Mouse (Mus musculus) Patski (cell line): ENCODE results near the gene Fam83e. TPM values are rescaled to one million over a fixed set of nuclear protein-coding genes. Genes with fewer than 3 reads are reported as not detected.
A peak's percentile ranks its signal among the peaks of the same experiment; 100 is the strongest.

ENCODE experiments used
- ATAC-seq: fragments of 100-300 bp; one replicate; pipeline ENCODE4 v1.8.0; 2021
- CTCF ChIA-PET: fragments of 350-600 bp; sonication (Branson Sonifier 250); formaldehyde crosslinking; loops from one replicate; lab custom pipeline; 2022; ENCODE audit warnings: inconsistent platforms; lab: Charles Lee
- POLR2A ChIA-PET: fragments of 350-600 bp; sonication (Branson Sonifier 250); formaldehyde crosslinking; loops from one replicate; lab custom pipeline; 2022; ENCODE audit warnings: antibody characterized with exemption, inconsistent platforms; lab: Charles Lee
- DNase-seq: peaks from one replicate; pipeline ENCODE4 v3.0.0-alpha.2; 2011; ENCODE audit warnings: low read depth, low spot score
- H3K27me3 ChIP-seq: fragments of 371-371 bp; one replicate; pipeline ENCODE4 v1.5.1; 2021
- CTCF ChIP-seq: fragments of 100-300 bp; IDR thresholded peaks from one replicate; pipeline ENCODE4 v1.5.1; 2021
- in situ Hi-C: fragments of 300-500 bp; cut with MboI; formaldehyde crosslinking; loops from 3 replicates; pipeline ENCODE4 v1.11.1; 2018; ENCODE audit warnings: low pct_unique_long_range_greater_than_20kb, mixed read lengths
- polyA plus RNA-seq: library from polyadenylated mRNA; unstranded; gene quantifications from one replicate; pipeline ENCODE4 v1.2.3, GENCODE M21; 2021

The Fam83e gene
- polyA plus RNA-seq = 0.04 TPM

GRCm38 (mm10) chr7:45720413-45721233, at the start of gene Fam83e:
Gene Fam83e, plus strand, starts transcription at chr7:45721212.
- TF ChIP-seq CTCF = no peak
- ChIA-PET POLR2A (interaction anchor here (4.4 kb wide), 1 partner anchor 12 kb away, joined by 28 read pairs; no protein-coding TSS in a partner anchor), CTCF (interaction anchor here (0.9 to 1.4 kb wide), 2 partner anchors 10 to 19 kb away, joined by 3 to 4 read pairs; no protein-coding TSS in a partner anchor)
- no peaks in the 10 kb centered on the region for H3K27me3 ChIP-seq
- DNase-seq = no peak
- no peak for ATAC-seq
- in situ Hi-C loops = loop anchor here (25.0 kb wide), 1 partner anchor 858 kb away; the partner anchor contains the start of genes Pnkp and Ptov1

- POLR2A ChIA-PET = no interaction called here
- no peak for TF ChIP-seq CTCF
- DNase-seq (no peak), ATAC-seq (no peak)
- CTCF ChIA-PET = interaction anchor here (1.3 kb wide), 1 partner anchor 12 kb away, joined by 3 read pairs; no protein-coding TSS in a partner anchor
- in situ Hi-C loops = no loop called here
- H3K27me3 ChIP-seq = no peaks in the 10 kb centered on the region
Observed at GRCm38 (mm10) chr7:45677627-45678295, 43.3 kb upstream of the Fam83e start.

GRCm38 (mm10) chr7:45678513-45678912, 42.5 kb upstream of the Fam83e start:
- ChIA-PET POLR2A (no interaction called here), CTCF (interaction anchor here (1.3 kb wide), 1 partner anchor 11 kb away, joined by 3 read pairs; no protein-coding TSS in a partner anchor)
- ATAC-seq = no peak
- no peak for TF ChIP-seq CTCF
- DNase-seq = no peak
- H3K27me3 ChIP-seq = no peaks in the 10 kb centered on the region
- in situ Hi-C loops = no loop called here

- in situ Hi-C loops = loop anchor here (5.0 to 10.0 kb wide), 3 partner anchors 88 to 203 kb away; no protein-coding TSS in a partner anchor
- no peak for TF ChIP-seq CTCF
- ATAC-seq = peak; percentile 93
- H3K27me3 ChIP-seq = no peaks in the 10 kb centered on the region
- ChIA-PET CTCF (interaction anchor here (2.4 to 5.1 kb wide), 2 partner anchors 10 to 88 kb away, joined by 9 to 74 read pairs; no protein-coding TSS in a partner anchor), POLR2A (interaction anchor here (1.3 kb wide), 1 partner anchor 28 kb away, joined by 3 read pairs; no protein-coding TSS in a partner anchor)
- peak; percentile 83 for DNase-seq
Observed at GRCm38 (mm10) chr7:45679966-45680621, 40.9 kb upstream of the Fam83e start.

- TF ChIP-seq CTCF = no peak
- no peaks in the 10 kb centered on the region for H3K27me3 ChIP-seq
- CTCF ChIA-PET = interaction anchor here (2.4 to 5.1 kb wide), 3 partner anchors 9 to 120 kb away, joined by 9 to 74 read pairs (median 12); no protein-coding TSS in a partner anchor
- DNase-seq (no peak), ATAC-seq (no peak)
- in situ Hi-C loops = loop anchor here (5.0 to 10.0 kb wide), 3 partner anchors 89 to 204 kb away; no protein-coding TSS in a partner anchor
- POLR2A ChIA-PET = interaction anchor here (0.9 to 1.3 kb wide), 2 partner anchors 26 to 88 kb away, joined by 3 read pairs; no protein-coding TSS in a partner anchor
Observed at GRCm38 (mm10) chr7:45681046-45681736, 39.8 kb upstream of the Fam83e start.

DNA sequence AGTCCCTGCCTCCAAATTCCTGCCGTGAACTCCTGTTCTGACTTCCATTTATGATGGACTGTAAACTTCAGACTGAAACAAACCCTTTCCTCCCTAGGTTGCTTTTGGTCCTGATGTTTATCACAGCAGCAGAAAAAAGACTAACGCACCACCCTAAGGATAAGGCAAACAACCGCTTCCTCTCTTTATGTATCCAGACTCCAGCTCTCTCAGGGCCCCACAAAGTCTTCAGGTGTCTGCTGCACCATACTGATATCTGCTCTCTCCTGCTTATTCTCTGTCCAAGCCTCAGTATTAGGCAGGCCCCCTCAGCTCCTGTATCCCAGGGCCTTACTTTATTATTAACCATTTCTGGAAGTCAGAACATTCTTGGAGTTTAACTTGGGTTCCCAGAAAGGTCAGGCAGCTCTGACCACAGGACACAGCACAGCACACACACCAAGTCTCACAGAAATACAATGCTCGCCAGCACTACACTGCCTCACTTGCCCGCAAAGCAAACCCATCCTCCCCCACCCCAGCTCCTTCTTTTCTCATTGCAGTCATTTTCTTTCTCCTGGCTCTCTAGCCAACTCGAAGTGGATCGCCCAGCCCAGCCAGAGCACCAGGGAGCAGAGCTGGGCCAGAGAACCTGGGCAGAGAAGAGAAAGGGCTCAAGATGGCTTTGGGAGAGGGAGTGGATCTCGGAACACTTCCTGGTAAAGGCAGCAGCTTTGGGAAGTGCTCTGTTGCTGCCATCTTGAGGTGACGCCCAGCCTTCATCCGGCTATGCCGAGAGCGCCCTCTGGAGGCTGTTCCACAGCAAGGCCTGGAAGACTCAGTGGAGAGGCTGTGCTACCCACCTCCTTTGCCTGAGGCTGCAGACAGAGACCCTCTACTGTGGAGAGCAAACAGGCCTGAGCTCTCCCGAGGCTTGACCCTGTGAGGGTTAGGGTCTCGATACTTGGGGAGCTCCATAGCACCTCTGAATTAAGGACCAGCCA, 38.6 kb upstream of the Fam83e start:
- DNase-seq (peak; percentile 51), ATAC-seq (peak; percentile 17)
- POLR2A ChIA-PET = interaction anchor here (0.6 to 2.3 kb wide), 3 partner anchors 19 to 178 kb away, joined by 3 to 17 read pairs (median 6); partner anchors contain the start of gene Dbp
- no peak for TF ChIP-seq CTCF
- H3K27me3 ChIP-seq = no peaks in the 10 kb centered on the region
- in situ Hi-C loops = loop anchor here (5.0 to 10.0 kb wide), 3 partner anchors 90 to 205 kb away; no protein-coding TSS in a partner anchor
- CTCF ChIA-PET = interaction anchor here (0.6 to 5.1 kb wide), 34 partner anchors 8 to 223 kb away, joined by 3 to 74 read pairs (median 6); partner anchors contain the start of genes Bax, Dbp, Ftl1 and Fut1

- CTCF ChIA-PET = interaction anchor here (0.8 to 5.1 kb wide), 28 partner anchors 8 to 207 kb away, joined by 3 to 74 read pairs (median 6); partner anchors contain the start of genes Dbp, Fut1, Fut2 and Hsd17b14
Observed at GRCm38 (mm10) chr7:45683396-45684050, 37.5 kb upstream of the Fam83e start, which contains the start of gene Ntn5. Gene Ntn5, plus strand, starts transcription at chr7:45684022.

More at GRCm38 (mm10) chr7:45683396-45684050, 37.5 kb upstream of the Fam83e start, which contains the start of gene Ntn5:
- no peaks in the 10 kb centered on the region for H3K27me3 ChIP-seq
- DNase-seq (no peak), ATAC-seq (no peak)
- TF ChIP-seq CTCF = no peak
- POLR2A ChIA-PET = interaction anchor here (1.6 to 2.3 kb wide), 2 partner anchors 17 to 21 kb away, joined by 6 to 17 read pairs; partner anchors contain the start of gene Dbp
- in situ Hi-C loops = loop anchor here (5.0 to 10.0 kb wide), 3 partner anchors 91 to 206 kb away; no protein-coding TSS in a partner anchor
